8 mouse cellular contexts compared by ENCODE assay signal in genomic region chr9:73040080-73040479, GRCm38 (mm10). TPM values are rescaled to one million over a fixed set of nuclear protein-coding genes. Genes with fewer than 3 reads are reported as not detected.
DNase-seq lines count a peak whose midpoint lies in the region; ATAC-seq and TF ChIP-seq lines count a peak whose summit lies in the region.

Gene Pigb (minus strand): TSS chr9:73040378.

- H3K9ac ChIP-seq in kidney, postnatal 0 days (ENCODE audit: low read depth, low read length): peak within 1 kb of the TSS; percentile 84
- H3K9ac ChIP-seq in forebrain, embryonic 12.5 days: peak within 1 kb of the TSS; percentile 79
- peak within 1 kb of the TSS; percentile 85 for H3K9ac ChIP-seq in stomach, embryonic 15.5 days

- no peak for ATAC-seq in kidney, postnatal 0 days (replicated peaks; ENCODE audit: low FRiP score, low read depth)
- no peak for ATAC-seq in activated CD4-positive, CD25-positive, alpha-beta regulatory T cell, adult 4 months
- 0 out of 2 replicates have a peak, but pooled peaks have one; percentile 25 for ATAC-seq in forebrain, embryonic 12.5 days (ENCODE audit: low FRiP score)
- no peak for ATAC-seq in stomach, embryonic 15.5 days (ENCODE audit: insufficient read depth, low FRiP score, low read depth)

- no peaks in the 10 kb centered on the region for H3K9me3 ChIP-seq in kidney, postnatal 0 days (replicated peaks; ENCODE audit: low read length)
- H3K9me3 ChIP-seq in forebrain, embryonic 12.5 days: no peaks in the 10 kb centered on the region
- H3K9me3 ChIP-seq in limb, embryonic 10.5 days (replicated peaks): no peaks in the 10 kb centered on the region
- H3K9me3 ChIP-seq in stomach, embryonic 15.5 days: no peaks in the 10 kb centered on the region

- H3K27me3 ChIP-seq in kidney, postnatal 0 days (ENCODE audit: insufficient read depth, low read length): no peaks in the 10 kb centered on the region
- peaks cover 8% of the 10 kb centered on the region; the same call in 1 of the 2 replicates for H3K27me3 ChIP-seq in forebrain, embryonic 12.5 days
- peaks cover 2% of the 10 kb centered on the region; the same call in 1 of the 2 replicates for H3K27me3 ChIP-seq in limb, embryonic 10.5 days (ENCODE audit: low read depth, poor library complexity, severe bottlenecking)
- no peaks in the 10 kb centered on the region for H3K27me3 ChIP-seq in stomach, embryonic 15.5 days (replicated peaks)

- peak within 1 kb of the TSS; percentile 63 for H3K4me2 ChIP-seq in kidney, postnatal 0 days (ENCODE audit: low read length)
- H3K4me2 ChIP-seq in forebrain, embryonic 12.5 days: peak within 1 kb of the TSS; percentile 73
- peak within 1 kb of the TSS; percentile 81 for H3K4me2 ChIP-seq in stomach, embryonic 15.5 days

- no peak for DNase-seq in kidney, postnatal 0 days (ENCODE audit: low spot score)
- DNase-seq in kidney, postnatal 4 days: no peak
- no peak for DNase-seq in limb, embryonic 10.5 days (ENCODE audit: low spot score)
- DNase-seq in ovary, adult 18-20 months (ENCODE audit: low spot score): no peak
- DNase-seq in cerebellum, adult 11 months: no peak

- peaks cover 15% of the 10 kb centered on the region for H3K4me1 ChIP-seq in kidney, postnatal 0 days (replicated peaks; ENCODE audit: insufficient read depth, low read length)
- H3K4me1 ChIP-seq in forebrain, embryonic 12.5 days: peaks cover 27% of the 10 kb centered on the region
- peaks cover 27% of the 10 kb centered on the region for H3K4me1 ChIP-seq in limb, embryonic 10.5 days
- H3K4me1 ChIP-seq in stomach, embryonic 15.5 days: peaks cover 13% of the 10 kb centered on the region

- no peak for TF ChIP-seq CTCF in kidney, postnatal 0 days (IDR thresholded peaks at IDR 0.05; ENCODE audit: low read depth)

- 28% methylated on average over 6 of the region's 6 CpGs for WGBS in kidney, postnatal 0 days
- 29% methylated on average over 6 of the region's 6 CpGs for WGBS in forebrain, embryonic 12.5 days
- 33% methylated on average over 6 of the region's 6 CpGs for WGBS in limb, embryonic 10.5 days
- WGBS in stomach, embryonic 15.5 days: 27% methylated on average over 6 of the region's 6 CpGs

- peak within 1 kb of the TSS; percentile 82 for H3K27ac ChIP-seq in kidney, postnatal 0 days
- H3K27ac ChIP-seq in forebrain, embryonic 12.5 days: peak within 1 kb of the TSS; percentile 80
- peak within 1 kb of the TSS; percentile 84 for H3K27ac ChIP-seq in limb, embryonic 10.5 days
- peak within 1 kb of the TSS; percentile 80 for H3K27ac ChIP-seq in stomach, embryonic 15.5 days

- H3K36me3 ChIP-seq in kidney, postnatal 0 days (ENCODE audit: insufficient read depth, low read length): no peaks in the 10 kb centered on the region
- H3K36me3 ChIP-seq in forebrain, embryonic 12.5 days (replicated peaks): 0 out of 2 replicates have a peak, but pooled peaks cover 2% of the 10 kb centered on the region
- H3K36me3 ChIP-seq in limb, embryonic 10.5 days: 0 out of 2 replicates have a peak, but pooled peaks cover 4% of the 10 kb centered on the region
- no peaks in the 10 kb centered on the region; the same call in 1 of the 2 replicates for H3K36me3 ChIP-seq in stomach, embryonic 15.5 days

- H3K4me3 ChIP-seq in kidney, postnatal 0 days (replicated peaks; ENCODE audit: low read depth, low read length): peak within 1 kb of the TSS; percentile 91
- H3K4me3 ChIP-seq in forebrain, embryonic 12.5 days (replicated peaks): peak within 1 kb of the TSS; percentile 65
- H3K4me3 ChIP-seq in limb, embryonic 10.5 days: peak within 1 kb of the TSS; percentile 84
- H3K4me3 ChIP-seq in stomach, embryonic 15.5 days (replicated peaks): peak within 1 kb of the TSS; percentile 78

RNA-seq across cellular contexts. Expression of gene Pigb, which starts in this region (rescaled TPM):
- 10.8 and 11.9 TPM in 2 replicates for polyA plus RNA-seq in kidney, postnatal 0 days (2015; fragmentation: Nextera tagmentation; extraction: Ambion mirVana)
- 10 to 100 TPM; 13.0 to 15.6 TPM for polyA plus RNA-seq in activated CD4-positive, CD25-positive, alpha-beta regulatory T cell, adult 4 months (2017; shearing (Covaris generic))
- polyA plus RNA-seq in forebrain, embryonic 12.5 days (2016; fragmentation: Nextera tagmentation; extraction: Ambion mirVana): 10.3 and 13.6 TPM in 2 replicates
- 15.6 and 17.8 TPM in 2 replicates for polyA plus RNA-seq in limb, embryonic 10.5 days (2016; fragmentation: Nextera tagmentation; extraction: Ambion mirVana)
- 14.1 and 15.8 TPM in 2 replicates for polyA plus RNA-seq in stomach, embryonic 15.5 days (2015; fragmentation: Nextera tagmentation; extraction: Ambion mirVana)
